Mouse (Mus musculus): ENCODE results near the gene Mllt1. TPM values are rescaled to one million over a fixed set of nuclear protein-coding genes. Genes with fewer than 3 reads are reported as not detected.

Mllt1 gene
- total and polyA plus RNA-seq, 3 experiments: 25.0 to 63.0 TPM; not detected in 1

GRCm38 (mm10) chr17:56962642-56963405, 27.6 kb upstream of the Mllt1 start:
- no peak for TF ChIP-seq RAD21 (IDR thresholded peaks at IDR 0.05; ENCODE audit: low read depth, low read length)
- no peak for TF ChIP-seq UBTF (IDR thresholded peaks at IDR 0.05; ENCODE audit: borderline replicate concordance, insufficient read depth, low read depth, low read length)
- no peak for TF ChIP-seq USF2 (IDR thresholded peaks at IDR 0.05; ENCODE audit: borderline replicate concordance in 1 of 2, insufficient read depth in 1 of 2, low read depth in 1 of 2, low read length in 2 of 2)
- no peak for TF ChIP-seq HCFC1 (IDR thresholded peaks at IDR 0.05; ENCODE audit: low read depth, low read length)
- TF ChIP-seq CHD1 (IDR thresholded peaks at IDR 0.05; ENCODE audit: low read depth, low read length): no peak
- TF ChIP-seq POLR2A (IDR thresholded peaks at IDR 0.05; ENCODE audit: control insufficient read depth in 1 of 2, insufficient read depth in 1 of 2, low read depth in 1 of 2, low read length in 2 of 2, poor library complexity in 1 of 2): no peak
- TF ChIP-seq ZC3H11A (IDR thresholded peaks at IDR 0.05; ENCODE audit: low read depth, low read length): no peak
- no peak for TF ChIP-seq EP300 (IDR thresholded peaks at IDR 0.05; ENCODE audit: low read depth in 1 of 2, low read length in 2 of 2)
- no peak for TF ChIP-seq MYC (IDR thresholded peaks at IDR 0.05; ENCODE audit: low read depth, low read length)
- TF ChIP-seq ETS1 (IDR thresholded peaks at IDR 0.05; ENCODE audit: low read depth, low read length): no peak
- TF ChIP-seq RCOR1 (IDR thresholded peaks at IDR 0.05; ENCODE audit: low read depth, low read length): no peak
- no peak for TF ChIP-seq ZNF384 (IDR thresholded peaks at IDR 0.05; ENCODE audit: low read depth, low read length)
- TF ChIP-seq E2F4 (IDR thresholded peaks at IDR 0.05; ENCODE audit: borderline replicate concordance, low read depth, low read length): no peak
- no peak for TF ChIP-seq TBP (IDR thresholded peaks at IDR 0.05; ENCODE audit: low read depth, low read length)
- TF ChIP-seq POLR2AphosphoS2 (IDR thresholded peaks at IDR 0.05; ENCODE audit: low read length): no peak
- TF ChIP-seq ZKSCAN1 (IDR thresholded peaks at IDR 0.05; ENCODE audit: low read depth, low read length): no peak
- TF ChIP-seq CHD2 (IDR thresholded peaks at IDR 0.05; ENCODE audit: low read length): no peak
- no peak for DNase-seq (ENCODE audit: low read depth, low spot score)
- Histone ChIP-seq H3K36me3 (ENCODE audit: control insufficient read depth in 1 of 2, insufficient read depth in 2 of 2, low read length in 2 of 2) (peaks cover 0 to 1% of the 10 kb centered on the region in 2 experiments; a peak in 1 of 4 replicates), H3K4me3 (ENCODE audit: control insufficient read depth in 1 of 2, insufficient read depth in 1 of 2, low read depth in 2 of 2, low read length in 2 of 2) (no peak overlapping the region), H3K9ac (ENCODE audit: control insufficient read depth, low read depth, low read length, poor library complexity, severe bottlenecking) (no peak overlapping the region), H3K79me2 (ENCODE audit: control insufficient read depth, insufficient read depth, low read length, poor library complexity) (no peaks in the 10 kb centered on the region), H3K9me3 (replicated peaks; ENCODE audit: insufficient read depth, low read length) (no peaks in the 10 kb centered on the region), H3K27ac (ENCODE audit: control insufficient read depth, low read depth, low read length) (no peak overlapping the region), H3K4me1 (ENCODE audit: control insufficient read depth in 1 of 2, insufficient read depth in 2 of 2, low read length in 2 of 2) (peaks cover 0 to 3% of the 10 kb centered on the region in 2 experiments; a peak in 2 of 4 replicates), H3K27me3 (ENCODE audit: control insufficient read depth in 1 of 2, insufficient read depth in 2 of 2, low read length in 2 of 2) (peaks cover 7 to 23% of the 10 kb centered on the region in 2 experiments)

- H3K9me3 ChIP-seq (replicated peaks; ENCODE audit: insufficient read depth, low read length): no peaks in the 10 kb centered on the region
- H3K27me3 ChIP-seq (ENCODE audit: control insufficient read depth in 1 of 2, insufficient read depth in 2 of 2, low read length in 2 of 2): peaks cover 7 to 15% of the 10 kb centered on the region in 2 experiments
- peaks cover 0 to 2% of the 10 kb centered on the region in 2 experiments; a peak in 1 of 4 replicates for H3K36me3 ChIP-seq (ENCODE audit: control insufficient read depth in 1 of 2, insufficient read depth in 2 of 2, low read length in 2 of 2)
- DNase-seq (ENCODE audit: low read depth, low spot score): peak; percentile 25
- no peak overlapping the region for H3K4me3 ChIP-seq (ENCODE audit: control insufficient read depth in 1 of 2, insufficient read depth in 1 of 2, low read depth in 2 of 2, low read length in 2 of 2)
- H3K4me1 ChIP-seq (ENCODE audit: control insufficient read depth in 1 of 2, insufficient read depth in 2 of 2, low read length in 2 of 2): peaks cover 0 to 6% of the 10 kb centered on the region in 2 experiments; a peak in 2 of 4 replicates
- H3K9ac ChIP-seq (ENCODE audit: control insufficient read depth, low read depth, low read length, poor library complexity, severe bottlenecking): no peak overlapping the region
- H3K27ac ChIP-seq (ENCODE audit: control insufficient read depth, low read depth, low read length): no peak overlapping the region
- TF ChIP-seq CTCF (IDR thresholded peaks at IDR 0.05 in 2 of 3, conservative IDR thresholded peaks at IDR 0.05 in 1 of 3; ENCODE audit: control insufficient read depth in 1 of 3, insufficient read depth in 1 of 3, low read depth in 2 of 3, low read length in 3 of 3, poor library complexity in 1 of 3, severe bottlenecking in 1 of 3) (peak; percentile 36 to 51 (median 44); a peak in 5 of 6 replicates), MAZ (IDR thresholded peaks at IDR 0.05; ENCODE audit: low read depth, low read length) (no peak), ZC3H11A (IDR thresholded peaks at IDR 0.05; ENCODE audit: low read depth, low read length) (peak; percentile 8; the same call in 1 of the 2 replicates), RAD21 (IDR thresholded peaks at IDR 0.05; ENCODE audit: low read depth, low read length) (peak; percentile 36), SMC3 (IDR thresholded peaks at IDR 0.05; ENCODE audit: low read depth, low read length) (peak; percentile 20; the same call in 1 of the 2 replicates), TBP (IDR thresholded peaks at IDR 0.05; ENCODE audit: low read depth, low read length) (no peak), CHD2 (IDR thresholded peaks at IDR 0.05; ENCODE audit: low read length) (no peak), USF1 (IDR thresholded peaks at IDR 0.05; ENCODE audit: low read depth, low read length) (no peak)
- H3K79me2 ChIP-seq (ENCODE audit: control insufficient read depth, insufficient read depth, low read length, poor library complexity): no peaks in the 10 kb centered on the region
Measured at GRCm38 (mm10) chr17:56961880-56962279, 26.7 kb upstream of the Mllt1 start.
